Mouse (Mus musculus): Measurements from ENCODE around the gene Spink4. TPM values are rescaled to one million over a fixed set of nuclear protein-coding genes. Genes with fewer than 3 reads are reported as not detected.

Spink4 gene
- polyA plus RNA-seq, 1 experiment: not detected

DNA sequence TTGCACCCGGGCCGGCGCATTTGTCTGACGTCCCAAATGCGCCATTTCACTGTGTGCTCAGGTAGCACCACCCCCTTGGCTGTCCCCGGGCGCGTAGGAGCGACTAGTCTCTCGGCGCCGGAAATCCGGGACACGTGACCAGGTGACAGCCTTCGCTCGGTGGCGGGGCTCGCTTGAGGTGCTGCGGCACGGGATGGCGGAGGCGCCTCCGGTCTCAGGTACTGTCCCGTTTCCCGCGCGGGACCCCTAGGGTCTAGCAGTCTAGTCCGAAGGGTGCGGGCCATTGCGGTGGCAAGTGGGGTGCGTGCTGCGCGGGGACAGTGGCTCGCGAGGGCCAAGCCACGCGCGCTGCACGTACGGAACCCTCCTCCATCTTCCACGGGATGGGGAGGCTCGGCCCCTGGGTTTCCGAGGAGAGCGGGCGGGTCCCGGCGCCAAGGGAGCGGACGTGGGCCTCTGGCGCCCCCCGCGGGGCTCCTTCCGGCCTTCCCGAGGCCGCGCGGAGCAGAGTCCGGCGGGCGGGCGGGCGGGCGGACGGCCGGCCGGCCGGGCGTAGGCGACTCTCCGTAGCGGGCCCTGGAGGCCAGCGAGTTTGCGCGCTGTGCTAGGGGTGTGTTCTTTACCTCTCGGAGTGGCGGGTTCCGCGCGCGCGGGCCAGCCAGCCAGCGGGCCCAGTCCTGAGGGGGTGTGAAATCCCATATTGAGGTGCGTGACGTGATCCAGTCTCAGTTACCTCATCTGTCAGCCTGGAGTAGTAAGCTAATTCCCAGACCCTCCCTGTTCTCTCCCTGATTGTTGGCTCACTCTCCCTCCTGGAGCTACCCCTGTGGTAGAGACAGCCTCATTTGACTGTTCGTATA lies 51.2 kb downstream of the Spink4 start, which contains the start of gene Nfx1:
TSS of gene Nfx1 (plus strand) at position 65 of the 860 bp plus-strand sequence.
- H3K9ac ChIP-seq (ENCODE audit: low read depth, poor library complexity, severe bottlenecking): peak within 1 kb of the TSS; percentile 75
- no peaks in the 10 kb centered on the region for H3K27me3 ChIP-seq (ENCODE audit: control insufficient read depth, insufficient read depth, low read length, poor library complexity, severe bottlenecking)
- H3K4me1 ChIP-seq (ENCODE audit: control insufficient read depth, insufficient read depth, low read length): no peaks in the 10 kb centered on the region
- H3K4me3 ChIP-seq (ENCODE audit: low read depth, low read length): peak within 1 kb of the TSS; percentile 98
- TF ChIP-seq EP300 (IDR thresholded peaks at IDR 0.05; ENCODE audit: insufficient read depth, low read depth, low read length) (peak; percentile 55; the same call in 1 of the 2 replicates), CTCF (IDR thresholded peaks at IDR 0.05; ENCODE audit: low read depth, low read length) (no peak), POLR2A (IDR thresholded peaks at IDR 0.05; ENCODE audit: insufficient read depth, low read length) (peak; percentile 30)
- H3K36me3 ChIP-seq (ENCODE audit: control insufficient read depth, insufficient read depth, low read length, poor library complexity, severe bottlenecking): peaks cover 9% of the 10 kb centered on the region
- H3K9me3 ChIP-seq (replicated peaks; ENCODE audit: control insufficient read depth, insufficient read depth, low read length, poor library complexity, severe bottlenecking): no peaks in the 10 kb centered on the region
- peak within 1 kb of the TSS; percentile 46; the same call in 1 of the 2 replicates for H3K27ac ChIP-seq (ENCODE audit: insufficient read depth, low read length)

- H3K4me3 ChIP-seq (ENCODE audit: low read depth, low read length): peak overlapping the region; percentile 98
- H3K9ac ChIP-seq (ENCODE audit: low read depth, poor library complexity, severe bottlenecking): peak overlapping the region; percentile 75
- H3K27ac ChIP-seq (ENCODE audit: insufficient read depth, low read length): 0 out of 2 replicates have a peak overlapping the region, but pooled peaks have one; percentile 46
- H3K27me3 ChIP-seq (ENCODE audit: control insufficient read depth, insufficient read depth, low read length, poor library complexity, severe bottlenecking): no peaks in the 10 kb centered on the region
- TF ChIP-seq POLR2A (IDR thresholded peaks at IDR 0.05; ENCODE audit: insufficient read depth, low read length) (no peak), EP300 (IDR thresholded peaks at IDR 0.05; ENCODE audit: insufficient read depth, low read depth, low read length) (no peak), CTCF (IDR thresholded peaks at IDR 0.05; ENCODE audit: low read depth, low read length) (peak; percentile 92)
- H3K36me3 ChIP-seq (ENCODE audit: control insufficient read depth, insufficient read depth, low read length, poor library complexity, severe bottlenecking): peaks cover 13% of the 10 kb centered on the region
- no peaks in the 10 kb centered on the region for H3K9me3 ChIP-seq (replicated peaks; ENCODE audit: control insufficient read depth, insufficient read depth, low read length, poor library complexity, severe bottlenecking)
- no peaks in the 10 kb centered on the region for H3K4me1 ChIP-seq (ENCODE audit: control insufficient read depth, insufficient read depth, low read length)
Measured at GRCm38 (mm10) chr4:40971744-40972143, 51.9 kb downstream of the Spink4 start.

DNA sequence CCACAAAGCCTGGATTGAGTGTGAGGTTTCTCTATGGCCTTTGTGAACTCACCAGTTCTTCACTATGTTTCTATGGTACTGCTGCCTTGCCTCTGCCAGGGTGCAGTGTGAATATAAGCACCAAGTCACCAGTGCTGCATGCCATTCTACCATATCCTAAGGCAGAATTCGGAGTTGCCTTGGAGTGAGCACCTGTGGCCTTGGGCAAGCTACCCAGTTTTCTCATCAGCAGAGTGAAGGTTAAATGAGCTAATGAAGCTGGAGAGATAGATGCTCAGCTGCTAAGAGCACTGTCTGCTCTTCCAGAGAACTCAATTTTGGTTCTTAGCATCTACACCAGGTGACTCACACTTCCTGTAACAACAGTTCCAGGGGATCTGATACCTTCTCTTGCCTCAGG lies 54.2 kb downstream of the Spink4 start:
- H3K9me3 ChIP-seq (replicated peaks; ENCODE audit: control insufficient read depth, insufficient read depth, low read length, poor library complexity, severe bottlenecking): no peaks in the 10 kb centered on the region
- no peak overlapping the region for H3K27ac ChIP-seq (ENCODE audit: insufficient read depth, low read length)
- H3K36me3 ChIP-seq (ENCODE audit: control insufficient read depth, insufficient read depth, low read length, poor library complexity, severe bottlenecking): peaks cover 35% of the 10 kb centered on the region
- no peaks in the 10 kb centered on the region for H3K4me1 ChIP-seq (ENCODE audit: control insufficient read depth, insufficient read depth, low read length)
- TF ChIP-seq CTCF (IDR thresholded peaks at IDR 0.05; ENCODE audit: low read depth, low read length) (no peak), EP300 (IDR thresholded peaks at IDR 0.05; ENCODE audit: insufficient read depth, low read depth, low read length) (no peak), POLR2A (IDR thresholded peaks at IDR 0.05; ENCODE audit: insufficient read depth, low read length) (no peak)
- H3K4me3 ChIP-seq (ENCODE audit: low read depth, low read length): no peak overlapping the region
- H3K9ac ChIP-seq (ENCODE audit: low read depth, poor library complexity, severe bottlenecking): no peak overlapping the region
- H3K27me3 ChIP-seq (ENCODE audit: control insufficient read depth, insufficient read depth, low read length, poor library complexity, severe bottlenecking): no peaks in the 10 kb centered on the region

DNA sequence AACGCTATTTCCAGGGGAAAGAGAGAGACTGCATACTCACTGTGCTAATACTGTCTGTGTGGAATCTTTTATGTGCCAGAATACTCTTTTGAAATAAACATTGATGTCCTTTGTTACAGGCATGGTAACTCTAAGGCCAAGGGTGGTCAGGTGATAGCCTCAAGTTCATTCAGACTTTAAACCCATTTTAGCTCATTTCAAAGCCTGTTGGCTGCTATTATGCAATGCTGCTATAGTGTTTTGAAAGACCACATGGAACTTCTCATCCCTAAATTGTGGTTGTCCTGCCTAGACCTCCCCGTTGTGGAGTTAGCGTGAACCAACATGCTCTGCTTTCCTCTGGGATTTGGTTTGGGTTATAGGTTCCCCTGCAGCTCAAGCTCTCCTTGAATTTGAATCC lies 55.8 kb downstream of the Spink4 start:
- Histone ChIP-seq H3K27ac (ENCODE audit: insufficient read depth, low read length) (no peak overlapping the region), H3K36me3 (ENCODE audit: control insufficient read depth, insufficient read depth, low read length, poor library complexity, severe bottlenecking) (peaks cover 49% of the 10 kb centered on the region), H3K9ac (ENCODE audit: low read depth, poor library complexity, severe bottlenecking) (no peak overlapping the region), H3K27me3 (ENCODE audit: control insufficient read depth, insufficient read depth, low read length, poor library complexity, severe bottlenecking) (no peaks in the 10 kb centered on the region), H3K9me3 (replicated peaks; ENCODE audit: control insufficient read depth, insufficient read depth, low read length, poor library complexity, severe bottlenecking) (no peaks in the 10 kb centered on the region), H3K4me3 (ENCODE audit: low read depth, low read length) (no peak overlapping the region), H3K4me1 (ENCODE audit: control insufficient read depth, insufficient read depth, low read length) (no peaks in the 10 kb centered on the region)
- TF ChIP-seq EP300 (IDR thresholded peaks at IDR 0.05; ENCODE audit: insufficient read depth, low read depth, low read length) (no peak), CTCF (IDR thresholded peaks at IDR 0.05; ENCODE audit: low read depth, low read length) (no peak), POLR2A (IDR thresholded peaks at IDR 0.05; ENCODE audit: insufficient read depth, low read length) (no peak)

DNA sequence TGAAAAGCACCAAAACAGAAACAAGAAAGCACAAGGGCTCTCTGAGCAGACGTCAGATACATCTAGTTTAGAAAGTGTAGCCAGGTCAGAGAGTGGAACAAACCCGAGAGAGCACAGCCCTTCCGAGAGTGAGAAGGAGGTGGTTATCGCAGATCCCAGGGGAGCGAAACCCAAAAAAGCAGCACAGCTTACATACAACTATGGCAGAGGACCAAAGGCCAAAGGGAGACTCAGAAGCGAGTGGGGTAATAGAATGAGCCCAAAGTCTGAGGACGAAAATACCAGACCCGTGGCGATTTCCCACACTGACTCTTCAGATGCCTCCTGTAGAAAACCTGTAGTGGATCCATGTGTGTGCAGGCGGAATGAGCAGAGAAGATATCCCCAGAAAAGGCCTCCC lies 56.8 kb downstream of the Spink4 start:
- no peak overlapping the region for H3K27ac ChIP-seq (ENCODE audit: insufficient read depth, low read length)
- H3K4me3 ChIP-seq (ENCODE audit: low read depth, low read length): no peak overlapping the region
- H3K27me3 ChIP-seq (ENCODE audit: control insufficient read depth, insufficient read depth, low read length, poor library complexity, severe bottlenecking): no peaks in the 10 kb centered on the region
- no peak for TF ChIP-seq POLR2A (IDR thresholded peaks at IDR 0.05; ENCODE audit: insufficient read depth, low read length)
- TF ChIP-seq EP300 (IDR thresholded peaks at IDR 0.05; ENCODE audit: insufficient read depth, low read depth, low read length): no peak
- TF ChIP-seq CTCF (IDR thresholded peaks at IDR 0.05; ENCODE audit: low read depth, low read length): no peak
- no peaks in the 10 kb centered on the region for H3K9me3 ChIP-seq (replicated peaks; ENCODE audit: control insufficient read depth, insufficient read depth, low read length, poor library complexity, severe bottlenecking)
- no peak overlapping the region for H3K9ac ChIP-seq (ENCODE audit: low read depth, poor library complexity, severe bottlenecking)
- no peaks in the 10 kb centered on the region for H3K4me1 ChIP-seq (ENCODE audit: control insufficient read depth, insufficient read depth, low read length)
- H3K36me3 ChIP-seq (ENCODE audit: control insufficient read depth, insufficient read depth, low read length, poor library complexity, severe bottlenecking): peaks cover 58% of the 10 kb centered on the region

- Histone ChIP-seq H3K9ac (ENCODE audit: low read depth, poor library complexity, severe bottlenecking) (no peak overlapping the region), H3K27ac (ENCODE audit: insufficient read depth, low read length) (no peak overlapping the region), H3K4me1 (ENCODE audit: control insufficient read depth, insufficient read depth, low read length) (no peaks in the 10 kb centered on the region), H3K4me3 (ENCODE audit: low read depth, low read length) (no peak overlapping the region), H3K9me3 (replicated peaks; ENCODE audit: control insufficient read depth, insufficient read depth, low read length, poor library complexity, severe bottlenecking) (no peaks in the 10 kb centered on the region), H3K27me3 (ENCODE audit: control insufficient read depth, insufficient read depth, low read length, poor library complexity, severe bottlenecking) (no peaks in the 10 kb centered on the region), H3K36me3 (ENCODE audit: control insufficient read depth, insufficient read depth, low read length, poor library complexity, severe bottlenecking) (peaks cover 82% of the 10 kb centered on the region)
- no peak for TF ChIP-seq POLR2A (IDR thresholded peaks at IDR 0.05; ENCODE audit: insufficient read depth, low read length)
- no peak for TF ChIP-seq EP300 (IDR thresholded peaks at IDR 0.05; ENCODE audit: insufficient read depth, low read depth, low read length)
- no peak for TF ChIP-seq CTCF (IDR thresholded peaks at IDR 0.05; ENCODE audit: low read depth, low read length)
Measured at GRCm38 (mm10) chr4:40979430-40979829, 59.6 kb downstream of the Spink4 start.

Other genes with a start within 250 kb of the Spink4 start
- 22.3 and 22.9 TPM in 2 replicates for gene Aptx, start 216.9 kb upstream of the Spink4 start, polyA plus RNA-seq (2011; ENCODE audit: insufficient read depth, insufficient read length, low read depth, missing spikeins)
- 358 and 376 TPM in 2 replicates for gene Dnaja1, start 197.9 kb upstream of the Spink4 start, polyA plus RNA-seq (2011; ENCODE audit: insufficient read depth, insufficient read length, low read depth, missing spikeins)
- gene Smu1, start 162.1 kb upstream of the Spink4 start, polyA plus RNA-seq (2011; ENCODE audit: insufficient read depth, insufficient read length, low read depth, missing spikeins): 172 and 196 TPM in 2 replicates
- gene B4galt1, start 66.0 kb upstream of the Spink4 start, polyA plus RNA-seq (2011; ENCODE audit: insufficient read depth, insufficient read length, low read depth, missing spikeins): 40.0 and 40.7 TPM in 2 replicates
- 102 and 106 TPM in 2 replicates for gene Bag1, start 28.2 kb downstream of the Spink4 start, polyA plus RNA-seq (2011; ENCODE audit: insufficient read depth, insufficient read length, low read depth, missing spikeins)
- 117 and 120 TPM in 2 replicates for gene Chmp5, start 28.4 kb downstream of the Spink4 start, polyA plus RNA-seq (2011; ENCODE audit: insufficient read depth, insufficient read length, low read depth, missing spikeins)
- gene Nfx1, start 50.9 kb downstream of the Spink4 start, polyA plus RNA-seq (2011; ENCODE audit: insufficient read depth, insufficient read length, low read depth, missing spikeins): 97.6 and 104 TPM in 2 replicates
- not detected in 2 replicates for gene Aqp7, start 128.1 kb downstream of the Spink4 start, polyA plus RNA-seq (2011; ENCODE audit: insufficient read depth, insufficient read length, low read depth, missing spikeins)
- 15.7 and 16.7 TPM in 2 replicates for gene Aqp3, start 178.1 kb downstream of the Spink4 start, polyA plus RNA-seq (2011; ENCODE audit: insufficient read depth, insufficient read length, low read depth, missing spikeins)
- gene Nol6, start 204.4 kb downstream of the Spink4 start, polyA plus RNA-seq (2011; ENCODE audit: insufficient read depth, insufficient read length, low read depth, missing spikeins): 56.0 and 56.1 TPM in 2 replicates
- 130 and 134 TPM in 2 replicates for gene Ube2r2, start 215.7 kb downstream of the Spink4 start, polyA plus RNA-seq (2011; ENCODE audit: insufficient read depth, insufficient read length, low read depth, missing spikeins)